Mouse (Mus musculus): Measurements from ENCODE around the gene Tmem132a. TPM values are rescaled to one million over a fixed set of nuclear protein-coding genes. Genes with fewer than 3 reads are reported as not detected.

Tmem132a gene
- polyA plus RNA-seq, 1 experiment from 2014 or later = 59.3 TPM

- no peaks in the 10 kb centered on the region for H3K9me3 ChIP-seq (ENCODE audit: control insufficient read depth, low read depth, low read length)
- H3K4me2 ChIP-seq (replicated peaks; ENCODE audit: low read depth, low read length) = 0 out of 2 replicates have a peak overlapping the region, but pooled peaks have one; percentile 10
- ATAC-seq (ENCODE audit: insufficient number of reproducible peaks, insufficient read depth, low FRiP score, low read depth) = peak; percentile 83
- H3K36me3 ChIP-seq (ENCODE audit: control insufficient read depth, insufficient read depth, low read length) = peaks cover 52% of the 10 kb centered on the region
- no peak overlapping the region for H3K4me3 ChIP-seq (ENCODE audit: low read depth, low read length)
- no peaks in the 10 kb centered on the region for H3K27me3 ChIP-seq (ENCODE audit: control insufficient read depth, insufficient read depth, low read length)
- WGBS = 30% methylated on average over 7 of the region's 7 CpGs
- H3K4me1 ChIP-seq (ENCODE audit: control insufficient read depth, insufficient read depth, low read length) = peaks cover 16% of the 10 kb centered on the region
- H3K9ac ChIP-seq (replicated peaks; ENCODE audit: low read depth, low read length) = no peak overlapping the region
- peak overlapping the region; percentile 86 for H3K27ac ChIP-seq (ENCODE audit: low read length)
These were observed 35.4 kb upstream of the Tmem132a start for GRCm38 (mm10) chr19:10904927-10905727.

DNA sequence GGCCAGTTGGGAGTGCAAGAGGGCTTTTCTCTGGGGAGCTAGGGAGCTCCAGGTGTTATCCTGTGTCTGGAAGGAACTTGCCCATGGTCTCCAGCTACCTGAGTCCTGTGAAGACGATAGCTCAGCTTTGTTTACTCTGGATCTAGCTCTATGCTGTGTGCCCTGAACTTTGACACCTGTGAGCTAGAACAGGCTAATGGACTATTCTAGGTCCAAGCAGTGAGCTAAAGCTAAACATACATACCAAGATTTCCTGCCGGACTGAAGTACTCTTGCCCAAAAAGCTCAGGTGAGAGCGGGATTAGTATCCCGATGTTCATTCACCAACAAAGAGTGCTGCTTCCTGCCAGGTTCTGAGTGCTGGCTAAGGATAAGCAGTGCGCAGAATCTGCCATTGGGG, 34.8 kb upstream of the Tmem132a start:
- Histone ChIP-seq H3K4me1 (ENCODE audit: control insufficient read depth, insufficient read depth, low read length) (peaks cover 16% of the 10 kb centered on the region), H3K4me2 (replicated peaks; ENCODE audit: low read depth, low read length) (no peak overlapping the region), H3K27me3 (ENCODE audit: control insufficient read depth, insufficient read depth, low read length) (no peaks in the 10 kb centered on the region), H3K9ac (replicated peaks; ENCODE audit: low read depth, low read length) (no peak overlapping the region), H3K36me3 (ENCODE audit: control insufficient read depth, insufficient read depth, low read length) (peaks cover 58% of the 10 kb centered on the region), H3K4me3 (ENCODE audit: low read depth, low read length) (no peak overlapping the region), H3K27ac (ENCODE audit: low read length) (peak overlapping the region; percentile 77; the same call in 1 of the 2 replicates), H3K9me3 (ENCODE audit: control insufficient read depth, low read depth, low read length) (no peaks in the 10 kb centered on the region)
- 54% methylated on average over 5 of the region's 5 CpGs for WGBS
- no peak for ATAC-seq (ENCODE audit: insufficient number of reproducible peaks, insufficient read depth, low FRiP score, low read depth)

DNA sequence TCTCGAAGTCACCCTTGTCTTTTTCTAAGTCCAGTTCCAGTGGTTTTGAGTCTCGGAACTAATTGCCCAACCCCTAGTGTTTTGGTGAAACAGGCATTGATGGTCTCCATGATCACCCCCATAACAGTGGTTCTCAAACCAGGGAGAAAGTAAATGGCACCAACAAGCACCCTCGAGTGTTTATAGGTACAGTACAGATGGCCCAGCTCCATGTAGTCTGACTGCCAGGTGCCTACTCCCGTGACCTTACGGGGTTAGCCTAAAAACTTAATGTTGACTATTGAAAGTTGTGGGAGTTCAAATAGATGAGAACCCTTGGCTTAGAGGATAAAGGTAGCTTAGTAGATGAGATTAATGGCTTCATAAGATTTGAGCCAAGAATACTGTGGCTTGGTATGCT, 31.3 kb upstream of the Tmem132a start:
- no peak overlapping the region for H3K9ac ChIP-seq (replicated peaks; ENCODE audit: low read depth, low read length)
- no peak overlapping the region for H3K4me3 ChIP-seq (ENCODE audit: low read depth, low read length)
- WGBS = 89% methylated on average over 5 of the region's 5 CpGs
- no peak overlapping the region for H3K27ac ChIP-seq (ENCODE audit: low read length)
- H3K9me3 ChIP-seq (ENCODE audit: control insufficient read depth, low read depth, low read length) = no peaks in the 10 kb centered on the region
- no peaks in the 10 kb centered on the region for H3K27me3 ChIP-seq (ENCODE audit: control insufficient read depth, insufficient read depth, low read length)
- H3K36me3 ChIP-seq (ENCODE audit: control insufficient read depth, insufficient read depth, low read length) = peaks cover 69% of the 10 kb centered on the region
- H3K4me1 ChIP-seq (ENCODE audit: control insufficient read depth, insufficient read depth, low read length) = peaks cover 27% of the 10 kb centered on the region
- ATAC-seq (ENCODE audit: insufficient number of reproducible peaks, insufficient read depth, low FRiP score, low read depth) = no peak
- H3K4me2 ChIP-seq (replicated peaks; ENCODE audit: low read depth, low read length) = no peak overlapping the region

GRCm38 (mm10) chr19:10900315-10900714, 30.6 kb upstream of the Tmem132a start:
- Histone ChIP-seq H3K27ac (ENCODE audit: low read length) (no peak overlapping the region), H3K4me2 (replicated peaks; ENCODE audit: low read depth, low read length) (no peak overlapping the region), H3K9me3 (ENCODE audit: control insufficient read depth, low read depth, low read length) (no peaks in the 10 kb centered on the region), H3K36me3 (ENCODE audit: control insufficient read depth, insufficient read depth, low read length) (peaks cover 69% of the 10 kb centered on the region), H3K4me1 (ENCODE audit: control insufficient read depth, insufficient read depth, low read length) (peaks cover 23% of the 10 kb centered on the region), H3K27me3 (ENCODE audit: control insufficient read depth, insufficient read depth, low read length) (no peaks in the 10 kb centered on the region), H3K9ac (replicated peaks; ENCODE audit: low read depth, low read length) (no peak overlapping the region), H3K4me3 (ENCODE audit: low read depth, low read length) (no peak overlapping the region)
- 83% methylated on average over 6 of the region's 6 CpGs for WGBS
- ATAC-seq (ENCODE audit: insufficient number of reproducible peaks, insufficient read depth, low FRiP score, low read depth) = no peak

DNA sequence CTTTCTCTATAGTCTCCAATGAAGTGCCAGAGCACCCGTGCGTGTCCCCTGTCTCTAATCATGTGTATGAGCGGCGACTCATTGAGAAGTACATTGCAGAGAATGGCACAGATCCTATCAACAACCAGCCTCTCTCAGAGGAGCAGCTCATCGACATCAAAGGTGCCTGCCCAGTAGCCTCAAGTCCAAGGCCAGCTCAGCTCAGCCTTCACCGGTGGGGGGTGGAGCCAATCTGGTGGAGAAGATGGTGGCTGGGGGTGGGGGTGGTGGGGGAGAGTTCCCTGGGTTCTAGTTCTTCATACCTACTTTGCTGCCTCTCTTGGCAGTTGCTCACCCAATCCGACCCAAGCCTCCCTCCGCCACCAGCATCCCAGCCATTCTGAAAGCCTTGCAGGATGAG, 27.8 kb upstream of the Tmem132a start:
- H3K36me3 ChIP-seq (ENCODE audit: control insufficient read depth, insufficient read depth, low read length) = peaks cover 47% of the 10 kb centered on the region
- H3K9ac ChIP-seq (replicated peaks; ENCODE audit: low read depth, low read length) = no peak overlapping the region
- no peak overlapping the region for H3K27ac ChIP-seq (ENCODE audit: low read length)
- 0 out of 2 replicates have a peak overlapping the region, but pooled peaks have one; percentile 89 for H3K4me2 ChIP-seq (replicated peaks; ENCODE audit: low read depth, low read length)
- peaks cover 13% of the 10 kb centered on the region for H3K4me1 ChIP-seq (ENCODE audit: control insufficient read depth, insufficient read depth, low read length)
- WGBS = 82% methylated on average over 8 of the region's 8 CpGs
- no peaks in the 10 kb centered on the region for H3K27me3 ChIP-seq (ENCODE audit: control insufficient read depth, insufficient read depth, low read length)
- no peak overlapping the region for H3K4me3 ChIP-seq (ENCODE audit: low read depth, low read length)
- ATAC-seq (ENCODE audit: insufficient number of reproducible peaks, insufficient read depth, low FRiP score, low read depth) = no peak
- H3K9me3 ChIP-seq (ENCODE audit: control insufficient read depth, low read depth, low read length) = no peaks in the 10 kb centered on the region

DNA sequence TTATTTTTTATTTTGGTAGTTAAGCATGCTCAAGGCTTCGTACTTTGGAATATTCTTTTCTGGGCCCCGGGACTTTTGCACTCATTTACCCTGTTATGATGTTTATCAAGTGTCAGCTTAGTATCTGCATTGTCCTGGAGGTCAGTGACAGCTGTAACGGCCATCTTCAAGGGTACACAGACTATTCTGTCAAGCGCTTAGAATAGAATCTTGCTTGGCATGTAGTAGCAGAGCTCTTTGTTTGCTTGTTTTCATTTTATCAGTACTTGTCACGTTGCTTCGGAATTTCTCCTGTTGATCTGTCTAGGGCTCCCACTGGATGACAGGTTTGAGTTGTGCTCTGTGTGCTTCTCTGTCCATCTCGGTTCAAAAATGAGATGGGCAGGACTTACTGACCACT, 27.1 kb upstream of the Tmem132a start:
- Histone ChIP-seq H3K9me3 (ENCODE audit: control insufficient read depth, low read depth, low read length) (no peaks in the 10 kb centered on the region), H3K4me1 (ENCODE audit: control insufficient read depth, insufficient read depth, low read length) (peaks cover 13% of the 10 kb centered on the region), H3K4me3 (ENCODE audit: low read depth, low read length) (peak overlapping the region; percentile 91), H3K9ac (replicated peaks; ENCODE audit: low read depth, low read length) (peak overlapping the region; percentile 82), H3K36me3 (ENCODE audit: control insufficient read depth, insufficient read depth, low read length) (peaks cover 40% of the 10 kb centered on the region), H3K27me3 (ENCODE audit: control insufficient read depth, insufficient read depth, low read length) (no peaks in the 10 kb centered on the region), H3K27ac (ENCODE audit: low read length) (no peak overlapping the region), H3K4me2 (replicated peaks; ENCODE audit: low read depth, low read length) (peak overlapping the region; percentile 89)
- 73% methylated on average over 7 of the region's 7 CpGs for WGBS
- no peak for ATAC-seq (ENCODE audit: insufficient number of reproducible peaks, insufficient read depth, low FRiP score, low read depth)

DNA sequence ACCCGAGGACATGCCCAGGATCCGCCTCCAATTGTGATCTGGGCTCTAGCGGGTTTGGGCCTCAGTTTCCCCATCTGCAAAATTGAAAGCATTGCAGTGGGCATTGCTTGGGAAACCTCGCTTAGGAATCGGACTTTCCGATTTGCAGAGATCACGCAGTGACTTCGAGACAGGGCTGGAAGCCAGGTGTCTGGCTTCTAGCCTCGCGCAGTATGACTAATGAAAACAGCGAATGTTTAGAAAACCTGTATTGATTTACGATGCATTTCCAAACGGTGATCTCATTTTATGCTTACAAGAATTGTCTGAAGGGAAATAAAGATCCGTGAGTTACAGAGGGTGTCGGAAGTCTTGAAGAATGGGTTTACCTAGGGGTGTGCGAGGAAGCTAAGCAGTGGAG, 26.0 kb upstream of the Tmem132a start:
- Histone ChIP-seq H3K9me3 (ENCODE audit: control insufficient read depth, low read depth, low read length) (no peaks in the 10 kb centered on the region), H3K4me3 (ENCODE audit: low read depth, low read length) (peak overlapping the region; percentile 91), H3K27ac (ENCODE audit: low read length) (peak overlapping the region; percentile 93), H3K4me1 (ENCODE audit: control insufficient read depth, insufficient read depth, low read length) (peaks cover 13% of the 10 kb centered on the region), H3K27me3 (ENCODE audit: control insufficient read depth, insufficient read depth, low read length) (no peaks in the 10 kb centered on the region), H3K9ac (replicated peaks; ENCODE audit: low read depth, low read length) (peak overlapping the region; percentile 82), H3K36me3 (ENCODE audit: control insufficient read depth, insufficient read depth, low read length) (peaks cover 29% of the 10 kb centered on the region), H3K4me2 (replicated peaks; ENCODE audit: low read depth, low read length) (peak overlapping the region; percentile 89)
- ATAC-seq (ENCODE audit: insufficient number of reproducible peaks, insufficient read depth, low FRiP score, low read depth) = no peak
- 1% methylated on average over 16 of the region's 16 CpGs for WGBS

DNA sequence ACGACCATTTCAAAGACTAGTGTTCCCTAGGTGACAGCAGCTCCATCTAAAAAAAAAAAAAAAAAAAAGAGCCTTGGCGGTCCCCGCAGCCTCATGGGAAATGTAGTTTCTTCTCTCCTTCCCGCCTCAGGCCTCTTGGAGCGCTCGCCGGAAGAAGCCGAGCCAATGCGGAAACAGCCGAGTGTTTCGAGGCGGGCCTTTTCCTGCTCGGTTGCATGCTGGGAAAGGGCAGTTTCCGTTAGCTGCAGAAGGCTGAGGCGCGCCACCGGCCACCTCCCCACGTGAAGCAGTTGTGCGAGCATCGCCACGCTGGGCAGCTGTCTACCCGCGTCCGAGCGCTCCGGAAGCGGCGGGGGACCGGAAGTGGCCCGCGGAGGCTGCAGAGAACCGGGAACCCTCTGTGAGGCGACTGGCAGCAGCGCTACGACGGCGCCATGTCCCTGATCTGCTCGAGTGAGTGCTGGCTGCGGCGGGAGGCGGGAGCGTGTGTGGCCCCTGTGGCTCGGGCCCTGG, 25.3 kb upstream of the Tmem132a start, which contains the start of gene Prpf19:
Gene Prpf19, plus strand, starts transcription at position 216 of the 513 bp plus-strand sequence.
- Histone ChIP-seq H3K4me1 (ENCODE audit: control insufficient read depth, insufficient read depth, low read length) (peaks cover 13% of the 10 kb centered on the region), H3K9me3 (ENCODE audit: control insufficient read depth, low read depth, low read length) (no peaks in the 10 kb centered on the region), H3K27me3 (ENCODE audit: control insufficient read depth, insufficient read depth, low read length) (no peaks in the 10 kb centered on the region), H3K36me3 (ENCODE audit: control insufficient read depth, insufficient read depth, low read length) (peaks cover 22% of the 10 kb centered on the region), H3K9ac (replicated peaks; ENCODE audit: low read depth, low read length) (peak within 1 kb of the TSS; percentile 82), H3K4me3 (ENCODE audit: low read depth, low read length) (peak within 1 kb of the TSS; percentile 91), H3K4me2 (replicated peaks; ENCODE audit: low read depth, low read length) (peak within 1 kb of the TSS; percentile 89), H3K27ac (ENCODE audit: low read length) (peak within 1 kb of the TSS; percentile 93)
- ATAC-seq (ENCODE audit: insufficient number of reproducible peaks, insufficient read depth, low FRiP score, low read depth) = peak; percentile 96
- under 1% methylated on average over 43 of the region's 43 CpGs for WGBS

All from stomach, embryonic 14.5 days (tissue).